In the genomic region with DNA sequence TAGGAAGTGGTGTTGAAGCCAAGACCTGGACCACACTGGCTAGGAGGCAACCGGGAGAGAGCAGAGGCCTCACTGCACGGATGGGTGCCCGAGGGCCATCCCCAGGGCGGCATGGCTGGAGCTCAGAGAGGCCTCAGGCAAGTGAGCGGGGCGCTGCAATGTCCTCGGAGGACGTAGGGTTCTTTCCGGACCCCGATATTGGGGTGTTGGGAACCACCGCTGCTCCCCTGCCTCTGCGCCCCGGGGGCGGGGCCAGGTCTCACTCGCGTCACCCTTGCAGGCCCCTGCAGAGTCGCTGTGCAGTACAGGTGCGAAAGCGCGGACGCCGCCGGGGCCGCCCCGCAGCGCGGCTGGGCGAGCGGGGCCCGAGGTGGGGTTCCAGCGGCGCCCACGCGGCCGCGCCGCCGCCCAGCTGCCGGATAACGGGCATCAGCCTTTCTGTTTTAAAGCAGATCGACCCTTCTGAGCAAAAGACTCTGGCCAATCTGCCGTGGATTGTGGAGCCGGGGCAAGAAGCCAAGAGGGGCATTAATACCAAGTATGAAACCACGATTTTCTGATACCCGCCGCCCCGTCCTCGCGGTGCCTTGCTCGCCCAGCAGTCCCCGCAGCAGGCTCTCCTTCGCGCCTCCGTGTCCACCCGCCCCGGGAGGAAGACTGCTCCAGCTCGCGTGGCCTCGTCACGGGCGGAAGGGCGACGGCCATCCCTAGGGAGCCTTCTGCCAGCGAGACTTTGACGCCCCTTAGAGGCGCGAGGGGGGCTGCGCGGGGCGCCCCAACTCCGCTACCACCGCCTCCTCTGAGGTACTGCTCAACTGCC, we compare ENCODE assay signal across 9 mouse cellular contexts.
A peak's percentile ranks its signal among the peaks of the same experiment; 100 is the strongest.
DNase-seq lines count a peak whose midpoint lies in the region; ATAC-seq and TF ChIP-seq lines count a peak whose summit lies in the region.
"Had no signal": no experiment of that assay in that cellular context is flagged by ENCODE, and none has a peak within 500 bp of the region (broad histone marks: within the 10 kb centered on the region; RNA-seq: fewer than 3 reads in every experiment).

No protein-coding gene starts in this region.

- H3K4me3 ChIP-seq in hindbrain, postnatal 0 days (ENCODE audit: low read length), result peak overlapping the region; percentile 40
- peak overlapping the region; percentile 51 for H3K4me3 ChIP-seq in lung, embryonic 16.5 days (ENCODE audit: low read length)
- H3K4me3 ChIP-seq in small intestine, adult 2 months (ENCODE audit: low read depth, low read length), result peak overlapping the region; percentile 57

- peak overlapping the region; percentile 71 for H3K4me2 ChIP-seq in hindbrain, postnatal 0 days (ENCODE audit: low read depth, low read length)
- peak overlapping the region; percentile 75 for H3K4me2 ChIP-seq in lung, embryonic 16.5 days (ENCODE audit: low read depth, low read length)

- ATAC-seq in hindbrain, postnatal 0 days, result peak; percentile 28
- peak; percentile 45; the same call in 1 of the 2 replicates for ATAC-seq in lung, embryonic 16.5 days (ENCODE audit: low read depth)

- no peaks in the 10 kb centered on the region for H3K36me3 ChIP-seq in hindbrain, postnatal 0 days (ENCODE audit: insufficient read depth, low read length)
- H3K36me3 ChIP-seq in lung, embryonic 16.5 days (ENCODE audit: control insufficient read depth, insufficient read depth, low read length), result no peaks in the 10 kb centered on the region
- H3K36me3 ChIP-seq in small intestine, adult 2 months (ENCODE audit: control insufficient read depth, insufficient read depth, low read length), result no peaks in the 10 kb centered on the region
- H3K36me3 ChIP-seq: G1E had no signal

- no peaks in the 10 kb centered on the region for H3K27me3 ChIP-seq in hindbrain, postnatal 0 days (ENCODE audit: insufficient read depth, low read length)
- H3K27me3 ChIP-seq in lung, embryonic 16.5 days (ENCODE audit: control insufficient read depth, insufficient read depth, low read depth, low read length), result peaks cover 26% of the 10 kb centered on the region
- H3K27me3 ChIP-seq in small intestine, adult 2 months (ENCODE audit: control insufficient read depth, insufficient read depth, low read length), result peaks cover 20% of the 10 kb centered on the region

- TF ChIP-seq CTCF in hindbrain, postnatal 0 days (IDR thresholded peaks at IDR 0.05; ENCODE audit: low read depth), result no peak
- no peak for TF ChIP-seq CTCF in small intestine, adult 2 months (IDR thresholded peaks at IDR 0.05; ENCODE audit: extremely low read depth, insufficient read length, insufficient replicate concordance, low read depth, low read length)

- WGBS in hindbrain, postnatal 0 days, result 11% methylated on average over 71 of the region's 72 CpGs
- 2% methylated on average over 63 of the region's 72 CpGs for WGBS in lung, embryonic 16.5 days
- WGBS in small intestine, adult 2 months, result 5% methylated on average over 72 of the region's 72 CpGs

- H3K9me3 ChIP-seq in hindbrain, postnatal 0 days (ENCODE audit: low read length), result no peaks in the 10 kb centered on the region
- H3K9me3 ChIP-seq in lung, embryonic 16.5 days (ENCODE audit: control insufficient read depth, low read length), result no peaks in the 10 kb centered on the region
- H3K9me3 ChIP-seq: G1E had no signal

- 0 out of 2 replicates have a peak overlapping the region, but pooled peaks have one; percentile 20 for H3K27ac ChIP-seq in hindbrain, postnatal 0 days
- H3K27ac ChIP-seq in lung, embryonic 16.5 days (ENCODE audit: low read length), result no peak overlapping the region
- H3K27ac ChIP-seq in small intestine, adult 2 months (ENCODE audit: insufficient read depth, low read depth, low read length), result no peak overlapping the region

- TF ChIP-seq POLR2A in small intestine, adult 2 months (IDR thresholded peaks at IDR 0.05; ENCODE audit: low read depth, low read length), result no peak

- peaks cover 11% of the 10 kb centered on the region; the same call in 1 of the 2 replicates for H3K4me1 ChIP-seq in hindbrain, postnatal 0 days (ENCODE audit: insufficient read depth, low read length)
- peaks cover 10% of the 10 kb centered on the region for H3K4me1 ChIP-seq in lung, embryonic 16.5 days (replicated peaks; ENCODE audit: control insufficient read depth, insufficient read depth, low read length)
- peaks cover 6% of the 10 kb centered on the region for H3K4me1 ChIP-seq in small intestine, adult 2 months (ENCODE audit: control insufficient read depth, insufficient read depth, insufficient read length, low read length)

- H3K9ac ChIP-seq in hindbrain, postnatal 0 days (replicated peaks; ENCODE audit: low read length), result peak overlapping the region; percentile 46
- H3K9ac ChIP-seq in lung, embryonic 16.5 days (ENCODE audit: low read length), result peak overlapping the region; percentile 54

- DNase-seq in layer of hippocampus, postnatal 10 days (ENCODE audit: low spot score in 2 of 2), result peak; percentile 39 to 52
- DNase-seq in layer of hippocampus, postnatal 14 days (ENCODE audit: low spot score in 2 of 2), result no peak
- peak; percentile 78 to 80 for DNase-seq in cerebellum, postnatal 10 days
- peak; percentile 26 for DNase-seq in gastrocnemius, postnatal 25 days
- peak; percentile 49 for DNase-seq in hindbrain, postnatal 0 days (ENCODE audit: low spot score)
- no peak for DNase-seq in frontal cortex, postnatal 36 days (ENCODE audit: low spot score in 2 of 2)

Comparison
In these comparisons a context has a peak if more than half of its experiments do, and no peak if none do; other contexts are left out.
1. DNase-seq: peak in layer of hippocampus, postnatal 10 days (2 of 2), cerebellum, postnatal 10 days (2 of 2), gastrocnemius, postnatal 25 days (single experiment) and hindbrain, postnatal 0 days (single experiment); none in layer of hippocampus, postnatal 14 days (0 of 2) and frontal cortex, postnatal 36 days (0 of 2).
2. Peak in every context shown above with its lines, with median percentiles within 50 percentile points of each other: H3K4me3 ChIP-seq.